Mouse (Mus musculus) E14TG2a.4 (cell line): Measurements from ENCODE around the gene Vmac.
A peak's percentile ranks its signal among the peaks of the same experiment; 100 is the strongest.

Experiments
- H3K27me3 ChIP-seq: 2 replicates; pipeline ENCODE4 v1.6.1; 2014; ENCODE audit warnings: low read length, control low read depth; ENCODE audit not compliant: insufficient read depth
- H3K36me3 ChIP-seq: 2 replicates; pipeline ENCODE4 v1.6.1; 2014; ENCODE audit warnings: low read length, control low read depth; ENCODE audit not compliant: insufficient read depth
- H3K4me1 ChIP-seq: replicated peaks from 2 replicates; pipeline ENCODE4 v1.6.1; 2014; ENCODE audit warnings: low read depth, low read length, control low read depth
- H3K4me3 ChIP-seq: replicated peaks from 2 replicates; pipeline ENCODE4 v1.5.1; 2014; ENCODE audit warnings: mild to moderate bottlenecking, low read length
- H3K9me3 ChIP-seq: 2 replicates; pipeline ENCODE4 v1.6.1; 2014; ENCODE audit warnings: low read length, control low read depth
- CTCF ChIP-seq: conservative IDR thresholded peaks from 2 replicates; pipeline ENCODE4 v1.5.1; 2014; ENCODE audit warnings: low read length
- NANOG ChIP-seq: IDR thresholded peaks from 2 replicates; pipeline ENCODE4 v1.6.1; 2014; ENCODE audit warnings: borderline replicate concordance, low read length, mixed read lengths
- POU5F1 ChIP-seq: IDR thresholded peaks from 2 replicates; pipeline ENCODE4 v1.6.1; 2014; ENCODE audit warnings: low read length, borderline replicate concordance

Gene Vmac

GRCm38 (mm10) chr17:56744173-56744572 lies 26.4 kb upstream of the Vmac start:
- Histone ChIP-seq H3K4me1 (peaks cover 21% of the 10 kb centered on the region), H3K27me3 (peaks cover 51% of the 10 kb centered on the region), H3K9me3 (no peaks in the 10 kb centered on the region), H3K4me3 (no peak overlapping the region), H3K36me3 (no peaks in the 10 kb centered on the region)
- no peak for TF ChIP-seq POU5F1
- TF ChIP-seq NANOG = no peak
- TF ChIP-seq CTCF = no peak

GRCm38 (mm10) chr17:56740788-56741160 lies 23.0 kb upstream of the Vmac start:
- Histone ChIP-seq H3K4me1 (peaks cover 21% of the 10 kb centered on the region), H3K4me3 (peak overlapping the region; percentile 74), H3K27me3 (peaks cover 56% of the 10 kb centered on the region), H3K9me3 (no peaks in the 10 kb centered on the region), H3K36me3 (no peaks in the 10 kb centered on the region)
- no peak for TF ChIP-seq POU5F1
- no peak for TF ChIP-seq CTCF
- no peak for TF ChIP-seq NANOG

GRCm38 (mm10) chr17:56740118-56740787 lies 22.4 kb upstream of the Vmac start:
- no peak overlapping the region for H3K4me3 ChIP-seq
- H3K36me3 ChIP-seq = no peaks in the 10 kb centered on the region
- H3K27me3 ChIP-seq = peaks cover 58% of the 10 kb centered on the region
- TF ChIP-seq CTCF (no peak), NANOG (no peak), POU5F1 (no peak)
- peaks cover 21% of the 10 kb centered on the region for H3K4me1 ChIP-seq
- no peaks in the 10 kb centered on the region for H3K9me3 ChIP-seq

- no peak for TF ChIP-seq POU5F1
- TF ChIP-seq NANOG = no peak
- TF ChIP-seq CTCF = no peak
- Histone ChIP-seq H3K4me1 (peaks cover 15% of the 10 kb centered on the region), H3K36me3 (no peaks in the 10 kb centered on the region), H3K27me3 (peaks cover 64% of the 10 kb centered on the region), H3K9me3 (no peaks in the 10 kb centered on the region), H3K4me3 (no peak overlapping the region)
These were observed 20.4 kb upstream of the Vmac start for GRCm38 (mm10) chr17:56738221-56738620.

- H3K4me1 ChIP-seq = peaks cover 17% of the 10 kb centered on the region
- no peaks in the 10 kb centered on the region for H3K36me3 ChIP-seq
- no peaks in the 10 kb centered on the region for H3K9me3 ChIP-seq
- H3K27me3 ChIP-seq = peaks cover 70% of the 10 kb centered on the region
- TF ChIP-seq CTCF (peak; percentile 77), POU5F1 (no peak), NANOG (no peak)
- H3K4me3 ChIP-seq = no peak overlapping the region
These were observed 18.7 kb upstream of the Vmac start for GRCm38 (mm10) chr17:56736534-56736933.

- Histone ChIP-seq H3K36me3 (no peaks in the 10 kb centered on the region), H3K4me1 (peaks cover 58% of the 10 kb centered on the region), H3K9me3 (no peaks in the 10 kb centered on the region), H3K4me3 (no peak overlapping the region), H3K27me3 (peaks cover 40% of the 10 kb centered on the region)
- no peak for TF ChIP-seq NANOG
- TF ChIP-seq POU5F1 = no peak
- TF ChIP-seq CTCF = no peak
These were observed 11.8 kb upstream of the Vmac start for GRCm38 (mm10) chr17:56729656-56730055.

- peaks cover 35% of the 10 kb centered on the region for H3K27me3 ChIP-seq
These were observed 11.3 kb upstream of the Vmac start for GRCm38 (mm10) chr17:56729151-56729550.

GRCm38 (mm10) chr17:56728117-56728516 lies 10.3 kb upstream of the Vmac start:
- H3K27me3 ChIP-seq = peaks cover 24% of the 10 kb centered on the region
- H3K4me3 ChIP-seq = peak overlapping the region; percentile 57
- H3K9me3 ChIP-seq = no peaks in the 10 kb centered on the region
- H3K36me3 ChIP-seq = peaks cover 11% of the 10 kb centered on the region
- H3K4me1 ChIP-seq = peaks cover 67% of the 10 kb centered on the region
- TF ChIP-seq CTCF (no peak), NANOG (no peak), POU5F1 (no peak)

More at GRCm38 (mm10) chr17:56729151-56729550, 11.3 kb upstream of the Vmac start:
- TF ChIP-seq POU5F1 (no peak), NANOG (no peak), CTCF (no peak)
- H3K36me3 ChIP-seq = peaks cover under 1% of the 10 kb centered on the region; the same call in 1 of the 2 replicates
- 0 out of 2 replicates have a peak overlapping the region, but pooled peaks have one; percentile 57 for H3K4me3 ChIP-seq
- H3K9me3 ChIP-seq = no peaks in the 10 kb centered on the region
- H3K4me1 ChIP-seq = peaks cover 63% of the 10 kb centered on the region
